Mouse (Mus musculus) spleen, postnatal 10 days (tissue): ENCODE measurements at regions not wholly inside any gene's neighbourhood (a gene's known extent, or its start where the extent isn't known, plus 50 kb on each side); places are given as distances from the start of the nearest gene placed in this dataset.

Experiments used
- DNase-seq, 2 experiments: peaks; one replicate each; pipeline ENCODE4 v3.0.0; 2021 to 2022; ENCODE audit warnings: low spot score in 2 of 2

GRCm38 (mm10) chr15:57543985-57544384, 66.6 kb upstream of the Slc22a22 start:
- no peak for DNase-seq

- DNase-seq, result no peak
Observed at GRCm38 (mm10) chr15:57542630-57543029, 65.2 kb upstream of the Slc22a22 start.

GRCm38 (mm10) chr15:57535514-57535913, 58.1 kb upstream of the Slc22a22 start:
- no peak for DNase-seq
